Mouse (Mus musculus): Measurements from ENCODE around the gene Ppfia4.

The Ppfia4 gene

DNA sequence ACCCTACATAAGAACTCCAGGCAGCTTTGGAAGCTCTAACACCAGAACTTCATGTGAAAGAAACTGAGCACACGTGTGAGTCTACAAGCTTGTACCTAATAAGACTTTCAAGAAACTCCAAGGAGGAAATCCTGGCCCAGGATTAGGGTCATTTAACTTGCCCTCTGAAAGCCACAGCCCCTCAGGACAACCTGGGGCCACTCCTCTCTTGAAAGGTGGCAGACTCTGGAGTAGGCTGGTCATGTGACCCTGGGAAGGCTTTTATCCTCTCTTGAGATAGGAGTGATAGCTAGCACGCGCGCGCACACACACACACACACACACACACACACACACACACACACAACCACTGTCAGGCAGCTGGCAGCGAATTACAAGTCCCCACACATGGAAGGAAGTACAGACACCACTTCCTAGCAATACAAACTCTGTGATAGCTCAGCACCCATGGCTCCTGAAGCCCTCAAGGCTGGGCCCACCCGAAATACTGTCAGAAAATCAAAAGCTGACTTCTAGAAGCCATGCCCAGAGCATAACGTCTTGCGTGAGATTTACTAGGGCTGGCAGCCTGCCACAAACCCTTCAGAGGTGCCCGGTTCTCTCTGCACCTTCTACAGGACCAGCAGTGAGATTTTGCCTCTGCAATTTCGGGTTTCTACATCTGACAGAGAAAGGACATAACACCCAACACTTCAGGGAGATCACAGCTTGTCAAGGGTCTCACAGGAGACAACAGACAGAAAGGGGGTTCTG, 4.4 kb upstream of the Ppfia4 start:
- DNase-seq: peak; percentile 33

- no peak for DNase-seq
Observed at GRCm38 (mm10) chr1:134335924-134336810, 3.4 kb upstream of the Ppfia4 start.

DNA sequence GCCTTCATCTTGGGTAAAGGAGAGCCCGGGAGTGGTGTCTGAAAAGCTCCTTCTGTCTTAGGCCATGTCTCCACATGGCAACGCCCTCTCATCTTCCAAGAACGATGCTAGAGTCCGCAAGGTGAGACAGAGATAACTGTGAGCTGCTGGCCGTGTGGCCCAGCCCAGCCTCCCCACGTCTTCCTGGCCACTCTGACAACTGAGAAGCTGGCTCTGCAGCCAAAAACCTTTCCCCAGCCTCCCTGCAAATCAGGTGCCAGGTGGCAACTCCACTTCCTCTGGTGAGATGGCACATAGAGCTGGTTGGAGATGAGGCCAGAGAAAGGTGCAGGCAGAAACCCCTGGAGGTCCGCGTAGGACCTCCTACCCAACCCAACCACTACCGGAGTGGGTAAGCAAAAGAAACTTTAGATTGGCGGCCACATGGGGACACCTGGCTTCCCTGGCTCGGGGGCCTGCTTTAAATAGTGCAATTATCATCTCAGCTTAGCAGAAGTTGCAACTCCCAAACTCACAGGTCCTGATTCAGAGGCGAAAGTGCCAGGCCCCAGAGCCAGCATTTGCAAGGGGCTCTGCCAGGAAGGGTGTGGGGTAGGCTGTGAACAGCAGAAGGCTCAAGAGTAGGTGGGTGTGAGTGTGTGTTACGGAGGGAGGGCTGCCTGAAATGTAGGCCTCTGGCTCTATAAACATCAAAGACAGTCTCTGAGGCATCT, 2.6 kb upstream of the Ppfia4 start:
- DNase-seq: no peak

DNA sequence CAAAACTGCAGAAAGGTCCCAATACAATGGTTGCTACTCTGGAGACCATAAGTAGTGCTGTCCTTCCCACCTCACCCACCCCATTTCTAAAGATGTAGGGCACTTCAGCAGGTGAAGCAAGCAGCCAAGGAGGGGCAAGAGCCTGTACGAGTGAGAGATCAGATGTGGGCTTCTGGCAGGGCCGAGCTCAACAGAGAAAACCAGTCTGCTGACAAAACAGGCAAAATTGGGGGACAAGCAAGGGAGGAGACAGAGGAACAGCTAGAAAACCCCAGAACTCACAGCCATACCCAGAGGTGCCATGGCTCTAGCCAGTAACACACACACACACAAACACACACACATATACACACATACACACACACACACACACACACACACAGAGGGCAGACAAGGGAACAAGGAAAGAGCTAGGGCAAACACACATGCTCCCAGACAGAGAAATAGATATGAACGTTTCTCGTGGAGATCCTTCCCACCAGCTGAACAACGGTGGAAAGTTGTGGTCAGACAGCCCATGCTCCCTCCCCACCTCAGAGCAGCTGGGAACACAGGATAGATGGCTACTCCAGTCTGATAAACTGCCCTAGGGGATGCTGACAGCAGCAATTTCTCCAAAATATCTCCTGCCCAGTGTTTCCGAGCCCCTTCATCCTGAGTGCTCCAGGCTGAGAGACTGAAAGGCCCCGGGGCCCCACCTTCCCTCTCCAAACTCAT, 1.5 kb upstream of the Ppfia4 start:
- DNase-seq: no peak

- DNase-seq: no peak
Observed at GRCm38 (mm10) chr1:134333371-134334110, 813 bp upstream of the Ppfia4 start.

DNA sequence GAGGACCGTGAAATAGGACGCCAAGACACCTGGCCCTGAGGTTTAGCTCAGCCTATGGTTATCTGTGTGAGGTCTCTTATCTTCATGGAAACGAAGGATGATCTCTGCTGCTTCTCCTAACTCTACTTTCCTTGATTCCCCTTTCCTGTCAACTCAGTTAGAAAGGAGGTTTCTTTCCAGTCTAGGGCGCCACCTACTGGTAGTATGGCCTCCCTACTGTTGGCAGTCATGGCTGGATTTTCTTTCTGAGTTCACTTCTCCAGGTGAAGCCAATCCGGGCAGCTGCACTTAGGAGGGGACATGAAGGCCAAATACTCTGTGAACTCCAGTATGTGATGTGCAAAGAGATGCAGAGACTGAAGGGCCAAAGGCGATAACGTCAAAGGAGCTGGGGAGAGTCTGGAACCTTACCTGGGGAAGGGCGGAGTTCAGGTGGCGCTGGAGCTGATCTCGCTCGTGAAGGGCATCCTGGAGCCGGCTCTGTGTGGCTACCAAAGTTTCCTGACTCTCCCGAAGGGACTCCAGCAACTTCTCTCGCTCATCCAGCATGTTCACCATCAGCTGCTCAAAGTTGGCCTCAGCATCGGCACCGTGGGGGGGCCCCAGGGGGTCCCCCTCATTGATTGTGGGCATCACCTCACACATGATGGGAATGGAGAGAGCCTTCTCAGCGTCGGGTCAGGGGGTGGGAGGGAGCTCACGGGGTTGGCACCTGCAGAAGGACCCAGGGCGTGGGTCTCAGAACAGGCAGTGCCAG, 671 bp downstream of the Ppfia4 start:
- DNase-seq: peak; percentile 86

DNA sequence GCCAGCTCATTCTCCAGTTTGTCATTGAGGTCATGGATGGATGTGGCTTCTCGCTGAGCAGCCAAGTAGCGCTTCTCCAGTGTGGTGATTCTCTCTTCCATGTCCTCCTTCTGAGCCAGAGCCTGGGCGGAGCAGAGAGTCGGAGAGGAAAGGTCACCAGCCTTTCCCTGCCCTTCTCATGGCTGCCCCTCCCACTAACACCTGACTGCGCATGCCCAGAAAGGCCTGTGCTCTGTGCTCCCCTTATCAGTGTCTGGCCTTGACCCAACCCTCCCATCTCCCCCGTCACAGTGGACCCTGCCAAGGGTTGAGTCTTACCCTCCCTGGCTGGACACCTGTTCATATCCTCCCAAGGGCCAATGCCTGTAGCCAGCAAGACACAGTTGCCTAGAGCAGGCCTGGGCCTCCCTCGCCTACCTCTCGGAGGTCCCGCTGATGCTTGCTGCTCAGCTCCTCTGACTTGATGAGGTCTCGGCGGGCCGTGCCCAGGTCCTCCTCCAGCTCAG, 5.8 kb downstream of the Ppfia4 start:
- no peak for DNase-seq

GRCm38 (mm10) chr1:134322591-134322990, 10.1 kb downstream of the Ppfia4 start:
- DNase-seq: no peak

DNA sequence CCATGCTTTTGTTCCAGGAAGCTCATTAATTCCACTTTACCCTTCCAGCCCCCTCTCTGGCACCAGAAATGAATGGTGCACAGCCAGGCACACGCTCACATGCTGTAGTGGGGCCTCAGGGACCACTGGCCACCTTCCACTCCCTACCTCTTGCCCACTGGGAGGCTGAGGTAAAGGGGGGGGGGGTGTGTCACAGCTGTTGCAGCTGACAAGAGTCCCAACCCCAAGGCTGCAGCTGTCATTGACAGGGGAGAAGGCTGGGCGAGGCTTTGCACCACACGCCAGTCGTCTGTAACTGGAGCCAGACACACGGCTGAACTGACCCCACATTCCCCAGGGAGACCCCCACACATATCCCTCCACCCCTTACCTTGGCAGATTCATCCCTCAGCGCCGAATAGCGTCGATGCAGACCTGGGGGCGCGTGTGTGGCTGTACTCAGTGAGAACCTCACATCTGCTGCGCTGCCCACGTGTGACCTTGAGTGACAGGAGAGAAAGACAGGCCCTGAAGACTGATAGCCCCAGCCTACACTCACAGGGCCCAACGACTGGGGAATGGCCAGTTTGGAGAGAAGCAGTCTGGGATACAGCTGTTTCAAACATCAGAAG, 11.9 kb downstream of the Ppfia4 start:
- DNase-seq: no peak

- DNase-seq: no peak
Observed at GRCm38 (mm10) chr1:134318261-134318660, 14.5 kb downstream of the Ppfia4 start.

DNA sequence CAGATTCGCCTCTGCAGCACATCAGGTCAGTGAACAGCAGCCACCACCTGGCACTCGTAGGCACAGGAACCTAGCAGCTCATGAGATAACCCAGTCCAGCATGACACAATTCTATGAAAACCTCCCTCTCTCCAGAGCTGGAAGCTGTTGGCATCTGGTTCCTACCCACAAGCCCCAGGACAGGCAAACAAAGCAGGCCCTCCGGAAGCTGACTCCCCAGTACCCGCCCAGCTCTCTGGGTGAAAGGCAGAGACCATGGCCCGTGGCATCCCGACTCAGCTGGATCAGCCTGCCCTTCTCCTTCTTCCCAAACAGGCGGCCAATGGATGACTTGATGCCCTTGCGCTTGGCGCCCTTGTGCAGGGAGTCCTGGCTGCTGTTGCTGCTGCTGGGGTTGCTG, 16.4 kb downstream of the Ppfia4 start:
- no peak for DNase-seq

GRCm38 (mm10) chr1:134315181-134315580, 17.5 kb downstream of the Ppfia4 start:
- DNase-seq: no peak

DNA sequence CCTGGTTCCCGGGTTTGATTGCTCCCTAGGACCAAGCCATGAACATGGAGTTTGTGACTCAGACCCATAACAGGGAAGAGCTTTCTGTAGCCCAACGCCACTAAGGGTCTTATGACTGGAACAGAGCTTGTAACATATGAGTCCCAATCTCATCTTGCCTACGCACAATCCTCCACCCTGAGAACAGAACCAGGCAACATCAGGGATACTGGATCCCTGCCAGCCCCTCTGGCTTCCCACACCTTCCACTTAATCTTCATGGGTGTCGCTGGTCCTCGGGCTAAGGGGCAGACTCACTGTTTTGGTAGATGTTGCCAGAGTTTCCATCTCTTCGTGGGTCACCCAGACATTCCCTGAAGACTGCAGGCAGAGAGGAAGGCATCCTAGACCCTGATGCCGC, 21.0 kb downstream of the Ppfia4 start:
- DNase-seq: no peak

DNA sequence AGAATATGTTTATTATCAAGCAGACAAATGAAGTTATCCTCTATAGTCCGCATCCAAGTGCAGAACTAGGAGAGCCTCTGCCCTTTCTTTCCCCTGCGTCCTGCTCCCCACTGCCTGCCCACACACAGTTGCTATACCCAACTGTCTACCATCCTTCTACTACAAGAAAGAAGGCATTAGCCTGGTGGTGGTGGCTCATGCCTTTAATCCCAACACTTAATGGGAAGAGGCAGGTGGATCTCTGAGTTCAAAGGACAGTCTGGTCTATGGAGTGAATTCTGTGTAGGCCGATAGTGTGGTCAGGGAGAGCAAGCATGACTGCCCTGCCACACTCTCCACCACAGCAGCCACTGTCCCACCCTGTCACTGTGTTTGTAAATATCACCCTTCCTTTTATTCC, 22.0 kb downstream of the Ppfia4 start:
- DNase-seq: no peak

- DNase-seq: no peak
Observed at GRCm38 (mm10) chr1:134310291-134310690, 22.4 kb downstream of the Ppfia4 start.

- peak; percentile 33 for DNase-seq
Observed at GRCm38 (mm10) chr1:134307409-134307808, 25.3 kb downstream of the Ppfia4 start.

DNA sequence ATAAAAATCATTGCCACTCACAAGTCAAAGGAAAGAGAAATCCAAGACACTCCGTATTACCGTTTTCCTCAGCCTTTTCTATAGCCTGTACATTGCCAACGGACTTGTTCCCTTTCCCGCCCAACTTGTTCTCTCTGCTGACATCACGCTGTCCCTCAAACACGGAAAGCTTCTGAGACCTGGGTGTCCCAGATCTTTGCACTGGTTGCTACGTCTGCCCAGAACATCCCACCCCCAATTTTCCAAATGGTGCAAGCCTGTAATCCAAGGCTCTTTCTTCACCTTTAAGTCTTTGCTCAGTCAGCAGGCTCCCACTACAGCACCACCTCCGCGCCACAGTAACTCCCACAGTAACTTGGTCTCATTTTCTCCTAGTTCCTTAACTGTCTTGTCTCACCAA, 27.8 kb downstream of the Ppfia4 start:
- no peak for DNase-seq

DNA sequence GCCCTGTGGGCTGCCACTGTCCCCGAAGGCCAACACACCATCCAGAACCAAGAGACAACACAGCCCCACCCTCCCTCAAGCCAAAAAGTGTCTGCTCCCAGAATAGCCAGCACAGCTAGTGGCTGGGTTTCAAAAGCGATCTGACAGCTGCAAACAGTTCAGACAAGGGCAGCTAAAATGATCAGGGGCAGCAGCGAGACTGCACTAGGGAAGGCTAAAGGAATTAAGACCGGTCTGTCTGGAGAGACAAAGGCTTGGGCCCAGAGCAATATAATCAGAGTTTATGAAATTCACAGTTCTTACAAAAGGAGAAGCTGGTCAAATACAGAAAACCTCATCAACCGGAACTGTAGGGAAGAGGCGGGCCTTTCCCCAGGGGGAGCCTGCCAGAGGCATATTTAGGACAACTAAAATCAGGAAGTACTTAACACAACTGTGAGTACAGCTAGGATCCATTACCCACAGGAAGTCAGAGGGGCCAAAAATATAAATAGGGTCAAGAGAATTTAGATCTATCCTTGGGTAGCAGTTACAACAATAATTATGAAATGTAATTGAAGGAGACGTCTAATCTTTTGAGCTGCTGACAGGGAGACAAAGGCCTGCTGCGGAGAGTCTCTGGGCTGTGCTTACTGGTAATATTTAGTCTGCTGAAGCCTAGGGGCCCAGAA, 30.0 kb downstream of the Ppfia4 start:
- no peak for DNase-seq

DNA sequence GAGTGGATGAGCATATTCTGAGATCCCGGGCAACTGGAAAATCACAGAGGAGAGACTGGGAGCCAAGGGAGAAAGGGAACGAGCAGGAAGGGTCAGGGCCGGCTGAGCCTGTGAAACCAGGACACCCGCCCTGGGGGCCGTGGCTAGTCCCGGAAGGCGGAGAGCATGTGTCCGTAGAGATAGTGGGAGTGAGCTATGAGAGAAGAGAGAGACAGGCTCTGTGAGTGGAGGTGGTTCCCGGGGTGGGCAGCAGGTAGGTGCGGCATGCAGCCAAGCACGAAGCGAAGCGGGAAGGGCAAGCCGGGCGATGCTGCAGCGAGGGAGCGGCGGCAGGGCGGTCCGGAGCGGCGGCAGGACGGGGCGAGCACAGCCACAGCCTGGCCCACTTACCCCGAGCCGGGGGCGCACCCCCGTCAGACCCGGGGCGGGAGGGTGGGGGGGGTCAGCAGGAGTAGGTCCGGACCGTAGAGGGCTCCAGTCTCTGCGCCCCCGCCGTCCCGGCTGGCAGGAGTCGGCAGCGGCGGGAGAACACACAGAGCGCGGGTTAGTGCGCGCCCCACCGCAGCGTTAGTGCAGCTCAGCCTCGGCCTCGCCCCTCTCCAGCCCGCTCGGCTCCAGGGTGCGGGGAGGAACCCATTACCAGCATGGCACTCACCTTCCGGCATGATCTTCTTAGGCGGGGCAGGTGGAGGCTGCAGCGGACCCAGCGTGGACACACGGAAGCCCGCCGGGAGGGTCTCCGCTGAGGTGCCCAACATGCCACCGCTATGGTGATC, 33.9 kb downstream of the Ppfia4 start:
- DNase-seq: peak; percentile 51
